Mouse (Mus musculus) bone marrow macrophage, adult 2 months (primary cell): ENCODE data around the gene Zbtb16.

Experiments
- CTCF ChIP-seq: IDR thresholded peaks from 2 replicates; pipeline ENCODE4 v1.5.1; 2012; ENCODE audit warnings: low read depth, mild to moderate bottlenecking, low read length, moderate library complexity
- POLR2A ChIP-seq: IDR thresholded peaks from 2 replicates; pipeline ENCODE4 v1.6.1; 2012; ENCODE audit warnings: mild to moderate bottlenecking, low read depth, low read length, borderline replicate concordance

GRCm38 (mm10) chr9:48728083-48728730, 107.8 kb downstream of the Zbtb16 start:
- TF ChIP-seq POLR2A (no peak), CTCF (no peak)
